Mouse (Mus musculus) liver, postnatal 0 days (tissue): ENCODE results near the gene Mcm9.

Experiments
- CTCF ChIP-seq: sonication (generic); IDR thresholded peaks from 2 replicates; pipeline ENCODE4 v1.5.1; 2016; ENCODE audit warnings: antibody characterized with exemption, low read depth
- EP300 ChIP-seq: IDR thresholded peaks from 2 replicates; pipeline ENCODE4 v1.6.1; 2016; ENCODE audit warnings: antibody characterized with exemption, low read depth, mild to moderate bottlenecking

DNA sequence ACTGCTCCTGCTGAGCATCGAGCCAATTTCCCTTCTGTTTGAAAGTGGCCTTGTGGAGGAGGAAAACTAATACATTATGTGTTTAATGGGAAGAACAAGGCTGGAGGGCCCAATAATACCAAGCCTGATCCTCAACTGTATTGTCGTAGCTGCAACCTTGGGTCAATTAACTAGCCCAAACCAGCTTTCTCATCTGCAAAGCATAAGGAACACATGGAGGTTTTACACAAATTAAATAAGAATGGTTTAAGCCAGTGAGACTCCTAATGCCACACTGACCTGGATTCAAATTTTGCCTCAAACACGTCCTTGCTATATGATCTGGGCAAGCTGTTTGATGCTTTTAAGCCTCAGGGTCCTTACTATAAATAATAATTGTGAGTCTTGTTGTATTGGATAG, 125.2 kb downstream of the Mcm9 start:
- TF ChIP-seq CTCF (no peak), EP300 (no peak)
